Mouse (Mus musculus): ENCODE results near the gene Trem3.

Gene Trem3

DNA sequence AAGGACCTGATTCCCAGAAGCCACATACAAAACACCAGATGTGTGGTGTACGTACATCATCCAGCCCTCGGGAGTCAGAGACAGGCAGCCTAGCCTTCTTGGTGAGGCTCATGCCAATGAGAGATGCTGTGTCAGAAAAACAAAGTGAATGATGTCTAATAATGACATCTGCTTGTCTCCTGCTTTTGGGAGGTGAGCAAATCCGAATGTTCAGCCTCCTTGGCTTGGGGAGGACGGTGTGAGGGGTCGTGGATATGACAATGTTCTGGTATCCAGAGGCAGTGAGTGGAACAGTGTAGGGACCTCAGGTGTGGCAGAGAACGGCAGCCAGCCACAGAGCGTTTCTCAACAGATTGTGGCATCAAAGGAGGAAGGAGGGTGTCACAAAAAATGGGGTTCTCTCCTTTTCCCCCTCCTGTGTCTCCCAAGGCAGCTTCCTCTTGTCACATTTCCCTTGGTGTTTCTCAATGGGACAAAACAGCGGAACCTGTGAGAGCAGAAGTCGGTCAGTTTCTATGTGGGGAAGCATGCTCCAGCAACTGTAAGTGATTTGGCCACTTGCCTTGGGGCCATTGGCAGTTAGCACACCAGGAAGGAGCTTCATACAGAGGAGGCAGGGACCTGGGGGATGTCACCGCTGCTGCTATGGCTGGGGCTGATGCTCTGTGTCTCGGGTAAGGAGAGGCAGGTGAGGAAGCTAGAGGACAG is at the start of gene Trem3:
Trem3 (plus strand) TSS at position 557 of the 708 bp plus-strand sequence.
- no peak for DNase-seq (ENCODE audit: low spot score)

GRCm38 (mm10) chr17:48203086-48203485 is 44.5 kb upstream of the Trem3 start:
- DNase-seq (ENCODE audit: low spot score) = no peak

DNA sequence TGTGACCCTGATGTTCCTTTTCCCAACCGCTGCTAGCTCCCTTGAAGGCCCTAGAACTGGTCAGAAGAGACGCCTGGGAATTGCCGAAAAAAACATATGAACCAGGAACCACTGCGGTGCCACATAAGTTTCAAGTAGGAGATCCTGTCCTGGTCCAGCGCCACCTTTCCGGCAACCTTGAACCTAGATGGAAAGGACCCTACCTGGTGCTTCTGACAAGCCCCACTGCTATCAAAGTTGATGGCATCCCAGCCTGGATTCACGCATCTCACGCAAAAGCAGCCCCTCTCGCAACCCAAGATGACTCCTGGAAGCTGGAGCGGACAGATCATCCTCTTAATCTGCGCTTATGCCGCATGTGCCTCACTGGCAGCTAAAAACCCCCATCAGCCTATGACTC is 35.0 kb upstream of the Trem3 start:
- DNase-seq (ENCODE audit: low spot score) = no peak

DNA sequence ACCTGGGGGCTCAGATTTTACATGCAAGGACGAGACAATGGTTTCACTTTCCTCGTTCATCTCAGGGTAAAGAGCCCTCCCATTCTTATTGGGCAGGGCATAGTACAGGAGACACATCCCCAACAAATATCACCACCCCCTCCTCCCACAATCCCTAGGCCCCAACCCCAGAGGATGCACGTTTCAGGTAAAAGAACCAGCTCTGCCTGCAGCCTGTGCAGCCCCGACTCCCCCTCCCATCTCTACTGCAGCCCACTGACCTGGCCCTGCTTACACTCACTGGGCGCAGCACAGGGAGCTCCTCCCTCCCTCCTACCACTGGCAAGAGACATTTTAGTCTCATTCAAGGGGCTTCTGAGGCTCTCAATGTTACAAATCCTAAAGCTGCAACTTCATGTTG is 34.1 kb upstream of the Trem3 start:
- DNase-seq (ENCODE audit: low spot score) = no peak

- DNase-seq (ENCODE audit: low spot score) = no peak
Observed at GRCm38 (mm10) chr17:48215429-48215828, 32.1 kb upstream of the Trem3 start.

GRCm38 (mm10) chr17:48230680-48231079 is 16.9 kb upstream of the Trem3 start:
- no peak for DNase-seq (ENCODE audit: low spot score)

DNA sequence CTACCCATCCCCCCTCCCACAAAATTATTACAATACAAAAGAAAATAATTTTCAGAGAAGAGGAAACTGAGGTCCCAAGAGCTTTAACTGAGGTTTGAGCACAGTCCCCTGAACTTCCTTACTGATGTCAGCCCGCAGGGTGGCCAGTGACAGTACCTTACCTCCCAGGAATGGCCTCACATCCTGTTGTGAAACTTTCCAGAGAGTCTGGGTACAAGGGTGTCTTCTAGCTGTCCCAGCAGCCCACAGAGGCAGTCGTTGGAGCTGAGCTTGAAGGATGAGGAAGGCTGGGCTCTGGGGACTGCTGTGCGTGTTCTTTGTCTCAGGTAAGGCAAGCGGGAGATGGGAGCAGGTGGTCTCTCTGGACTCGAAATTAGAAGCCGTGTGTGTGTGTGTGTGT is 15.1 kb upstream of the Trem3 start, which contains the start of gene Trem1:
Trem1 (plus strand) TSS at position 251 of the 400 bp plus-strand sequence.
- DNase-seq (ENCODE audit: low spot score) = no peak

- DNase-seq (ENCODE audit: low spot score) = no peak
Observed at GRCm38 (mm10) chr17:48233789-48234188, 13.8 kb upstream of the Trem3 start.

GRCm38 (mm10) chr17:48234550-48234949 is 13.0 kb upstream of the Trem3 start:
- DNase-seq (ENCODE audit: low spot score) = no peak

- no peak for DNase-seq (ENCODE audit: low spot score)
Observed at GRCm38 (mm10) chr17:48235773-48236370, 11.7 kb upstream of the Trem3 start.

- DNase-seq (ENCODE audit: low spot score) = no peak
Observed at GRCm38 (mm10) chr17:48237621-48238020, 10.0 kb upstream of the Trem3 start.

DNA sequence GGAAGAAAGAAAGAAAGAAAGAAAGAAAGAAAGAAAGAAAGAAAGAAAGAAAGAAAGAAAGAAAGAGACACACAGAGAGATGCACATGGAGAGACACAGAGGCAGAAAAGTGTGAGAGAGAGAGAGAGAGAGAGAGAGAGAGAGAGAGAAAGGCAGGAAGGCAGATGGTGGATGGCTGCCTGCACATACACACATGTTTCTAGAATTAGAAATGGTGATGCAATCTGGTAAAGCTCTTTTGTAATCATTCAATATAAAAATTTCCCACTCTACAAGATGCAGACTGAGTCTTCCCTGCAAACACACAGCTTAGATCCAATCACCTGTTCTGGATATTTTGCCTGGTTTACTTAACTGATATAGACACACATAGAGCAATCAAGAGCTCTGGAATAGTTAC is 1.5 kb downstream of the Trem3 start:
- DNase-seq (ENCODE audit: low spot score) = no peak

GRCm38 (mm10) chr17:48249501-48249900 is 1.9 kb downstream of the Trem3 start:
- no peak for DNase-seq (ENCODE audit: low spot score)

DNA sequence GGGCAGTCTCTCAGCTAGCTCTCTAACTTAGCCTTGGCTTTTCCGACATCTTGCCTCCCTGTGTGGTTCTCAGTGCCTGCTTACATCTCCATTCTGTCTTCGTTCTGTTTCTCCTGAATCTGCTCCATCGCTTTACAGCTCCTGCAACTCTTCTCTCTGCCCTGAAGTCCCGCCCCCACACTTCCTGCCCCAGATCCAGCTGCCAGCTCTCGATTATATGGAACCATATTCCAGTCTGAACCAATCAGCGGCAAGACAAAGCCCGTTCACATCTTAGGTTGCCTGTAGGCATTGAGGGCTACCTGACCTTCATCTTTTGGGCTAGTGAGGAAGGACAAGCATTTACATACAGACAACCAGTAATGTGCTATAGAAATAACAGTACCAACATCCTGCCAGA is 3.1 kb downstream of the Trem3 start:
- DNase-seq (ENCODE audit: low spot score) = no peak

DNA sequence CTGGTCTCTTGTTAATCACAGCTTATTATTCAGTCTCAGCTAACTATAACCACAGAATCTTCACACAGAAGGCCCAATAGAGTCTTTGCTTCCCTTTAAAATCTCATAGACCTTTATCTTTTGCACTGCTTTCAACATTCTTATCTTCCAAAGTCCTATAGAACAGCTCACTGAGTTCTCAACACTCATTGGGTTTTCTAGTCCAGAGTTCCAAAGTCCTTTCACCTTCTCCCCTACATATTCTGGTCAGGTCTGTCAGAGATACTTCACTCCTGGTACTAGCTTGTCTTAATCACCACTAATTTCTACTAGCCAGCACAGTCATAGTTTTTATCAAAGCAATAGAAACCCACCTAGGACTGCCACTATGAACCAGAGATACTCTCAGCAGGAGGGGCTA is 9.0 kb downstream of the Trem3 start:
- no peak for DNase-seq (ENCODE audit: low spot score)

DNA sequence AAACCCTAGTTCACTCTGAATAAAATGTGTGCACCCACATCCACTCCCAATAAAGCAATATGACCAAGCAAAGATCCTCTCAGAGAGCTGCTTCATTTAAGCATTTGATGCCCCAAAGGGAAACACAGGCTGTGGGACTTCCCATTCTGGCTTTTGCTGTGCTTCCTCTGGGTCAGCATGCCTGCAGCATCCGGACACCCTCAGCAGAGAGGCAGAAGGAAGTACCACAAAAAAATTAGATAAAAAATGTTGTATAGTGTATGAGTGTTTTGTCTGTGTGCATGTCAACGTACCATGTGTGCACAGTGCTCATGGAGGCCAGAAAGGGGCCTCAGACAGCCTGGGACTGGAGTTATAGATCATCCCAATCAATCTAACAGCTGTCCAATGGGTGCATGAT is 14.3 kb downstream of the Trem3 start:
- DNase-seq (ENCODE audit: low spot score) = no peak

- no peak for DNase-seq (ENCODE audit: low spot score)
Observed at GRCm38 (mm10) chr17:48263741-48264362, 16.3 kb downstream of the Trem3 start, which contains the start of gene Treml4. Treml4 (plus strand) TSS chr17:48264295.

DNA sequence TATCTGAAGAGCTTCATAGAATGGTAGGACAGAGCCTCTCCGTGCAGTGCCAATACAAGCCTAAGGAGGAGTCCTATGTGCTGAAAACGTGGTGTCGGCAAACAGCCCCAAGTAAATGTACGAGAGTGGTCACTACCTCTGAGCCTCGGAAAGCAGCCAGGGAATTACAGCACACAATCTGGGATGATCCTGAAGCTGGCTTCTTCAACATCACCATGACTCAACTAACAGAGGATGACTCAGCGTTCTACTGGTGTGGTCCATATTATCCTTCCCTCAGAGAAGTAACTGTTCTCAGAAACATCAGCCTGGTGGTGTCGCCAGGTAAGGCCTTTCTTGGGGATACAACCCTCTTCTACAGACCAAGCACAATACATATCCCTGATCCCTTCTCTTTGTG is 17.1 kb downstream of the Trem3 start:
- no peak for DNase-seq (ENCODE audit: low spot score)

- no peak for DNase-seq (ENCODE audit: low spot score)
Observed at GRCm38 (mm10) chr17:48266138-48266537, 18.6 kb downstream of the Trem3 start.

GRCm38 (mm10) chr17:48266610-48267304 is 19.2 kb downstream of the Trem3 start:
- DNase-seq (ENCODE audit: low spot score) = no peak

DNA sequence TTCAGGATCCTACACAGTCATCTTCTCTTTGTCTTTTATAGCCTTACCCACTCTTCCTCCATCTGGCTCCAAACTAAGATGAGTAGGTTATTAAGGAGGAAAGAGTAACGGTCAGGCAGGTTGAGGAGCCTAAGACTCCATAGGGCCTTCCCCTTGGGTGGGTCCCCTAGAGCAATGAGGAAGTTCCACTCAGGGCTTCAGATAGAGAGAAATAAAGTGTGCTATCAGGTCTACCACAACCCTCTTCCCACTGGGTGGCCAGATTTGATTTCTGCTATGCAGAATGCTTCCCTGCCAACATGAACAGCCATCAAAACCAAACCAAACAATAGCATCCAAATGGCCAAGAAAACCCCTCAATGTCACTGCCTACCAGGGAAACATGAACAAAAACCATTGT is 20.0 kb downstream of the Trem3 start:
- no peak for DNase-seq (ENCODE audit: low spot score)

- no peak for DNase-seq (ENCODE audit: low spot score)
Observed at GRCm38 (mm10) chr17:48268276-48268675, 20.7 kb downstream of the Trem3 start.

DNA sequence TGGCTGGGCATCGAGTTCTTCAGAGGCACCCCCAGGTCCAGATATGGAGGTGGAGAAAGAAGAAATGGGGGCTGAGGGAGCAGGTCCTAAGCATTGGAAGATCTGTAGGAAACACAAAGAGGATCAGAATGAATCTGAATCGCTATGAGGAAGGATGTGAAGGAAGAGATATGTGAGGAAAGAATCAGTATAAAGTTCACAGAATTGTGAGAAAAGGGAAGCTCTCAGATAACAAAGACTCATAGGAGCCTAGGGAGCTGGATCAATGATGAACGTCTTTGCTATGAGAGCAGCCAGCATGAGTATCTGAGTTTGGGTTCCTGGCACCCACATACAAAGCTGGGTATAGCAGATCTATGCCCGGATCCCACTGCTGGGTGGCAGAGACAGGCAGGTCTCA is 22.3 kb downstream of the Trem3 start:
- DNase-seq (ENCODE audit: low spot score) = no peak
